Mouse (Mus musculus): ENCODE data around the gene Fam53a. TPM values are rescaled to one million over a fixed set of nuclear protein-coding genes. Genes with fewer than 3 reads are reported as not detected.

The Fam53a gene
- polyA plus RNA-seq, 1 experiment: 29.7 TPM

- no peaks in the 10 kb centered on the region for H3K27me3 ChIP-seq (ENCODE audit: control insufficient read depth, insufficient read depth, low read length, poor library complexity, severe bottlenecking)
Observed at GRCm38 (mm10) chr5:33628820-33629300, 575 bp downstream of the Fam53a start.

DNA sequence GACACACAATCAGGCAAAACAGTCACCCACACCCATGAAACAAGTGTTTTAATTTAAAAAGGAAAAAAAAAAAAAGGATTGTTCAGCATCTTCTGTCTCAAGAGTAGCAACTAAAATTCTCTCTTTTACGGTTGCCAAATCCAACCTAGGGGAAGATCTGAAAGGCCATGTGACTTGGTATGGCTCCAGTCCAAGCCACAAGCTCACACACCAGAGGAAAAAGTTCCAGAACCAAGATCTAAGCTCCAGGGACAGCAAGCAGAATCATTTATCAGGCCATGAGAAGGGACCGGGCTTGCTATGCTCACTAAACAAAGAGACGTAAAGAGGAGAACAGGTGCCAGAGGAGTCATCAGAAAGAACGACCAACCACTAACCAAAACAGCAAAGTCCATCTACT is 1.5 kb downstream of the Fam53a start:
- Histone ChIP-seq H3K4me3 (ENCODE audit: low read depth, low read length) (peak overlapping the region; percentile 47), H3K9ac (ENCODE audit: low read depth, poor library complexity, severe bottlenecking) (peak overlapping the region; percentile 84), H3K27ac (ENCODE audit: insufficient read depth, low read length) (no peak overlapping the region), H3K36me3 (ENCODE audit: control insufficient read depth, insufficient read depth, low read length, poor library complexity, severe bottlenecking) (peaks cover 4% of the 10 kb centered on the region; the same call in 1 of the 2 replicates), H3K27me3 (ENCODE audit: control insufficient read depth, insufficient read depth, low read length, poor library complexity, severe bottlenecking) (no peaks in the 10 kb centered on the region), H3K9me3 (replicated peaks; ENCODE audit: control insufficient read depth, insufficient read depth, low read length, poor library complexity, severe bottlenecking) (no peaks in the 10 kb centered on the region), H3K4me1 (ENCODE audit: control insufficient read depth, insufficient read depth, low read length) (no peaks in the 10 kb centered on the region)
- TF ChIP-seq EP300 (IDR thresholded peaks at IDR 0.05; ENCODE audit: insufficient read depth, low read depth, low read length) (no peak), POLR2A (IDR thresholded peaks at IDR 0.05; ENCODE audit: insufficient read depth, low read length) (no peak), CTCF (IDR thresholded peaks at IDR 0.05; ENCODE audit: low read depth, low read length) (no peak)

More at GRCm38 (mm10) chr5:33628820-33629300, 575 bp downstream of the Fam53a start:
- peak overlapping the region; percentile 66 for H3K27ac ChIP-seq (ENCODE audit: insufficient read depth, low read length)
- no peaks in the 10 kb centered on the region for H3K9me3 ChIP-seq (replicated peaks; ENCODE audit: control insufficient read depth, insufficient read depth, low read length, poor library complexity, severe bottlenecking)
- peak overlapping the region; percentile 88 for H3K4me3 ChIP-seq (ENCODE audit: low read depth, low read length)
- H3K4me1 ChIP-seq (ENCODE audit: control insufficient read depth, insufficient read depth, low read length): no peaks in the 10 kb centered on the region
- peaks cover under 1% of the 10 kb centered on the region; the same call in 1 of the 2 replicates for H3K36me3 ChIP-seq (ENCODE audit: control insufficient read depth, insufficient read depth, low read length, poor library complexity, severe bottlenecking)
- peak overlapping the region; percentile 84 for H3K9ac ChIP-seq (ENCODE audit: low read depth, poor library complexity, severe bottlenecking)
- no peak for TF ChIP-seq EP300 (IDR thresholded peaks at IDR 0.05; ENCODE audit: insufficient read depth, low read depth, low read length)
- no peak for TF ChIP-seq CTCF (IDR thresholded peaks at IDR 0.05; ENCODE audit: low read depth, low read length)
- no peak for TF ChIP-seq POLR2A (IDR thresholded peaks at IDR 0.05; ENCODE audit: insufficient read depth, low read length)

GRCm38 (mm10) chr5:33623766-33624165 is 5.7 kb downstream of the Fam53a start:
- no peaks in the 10 kb centered on the region for H3K4me1 ChIP-seq (ENCODE audit: control insufficient read depth, insufficient read depth, low read length)
- H3K27me3 ChIP-seq (ENCODE audit: control insufficient read depth, insufficient read depth, low read length, poor library complexity, severe bottlenecking): no peaks in the 10 kb centered on the region
- peaks cover 6% of the 10 kb centered on the region for H3K36me3 ChIP-seq (ENCODE audit: control insufficient read depth, insufficient read depth, low read length, poor library complexity, severe bottlenecking)
- H3K27ac ChIP-seq (ENCODE audit: insufficient read depth, low read length): no peak overlapping the region
- no peaks in the 10 kb centered on the region for H3K9me3 ChIP-seq (replicated peaks; ENCODE audit: control insufficient read depth, insufficient read depth, low read length, poor library complexity, severe bottlenecking)
- H3K4me3 ChIP-seq (ENCODE audit: low read depth, low read length): no peak overlapping the region
- no peak overlapping the region for H3K9ac ChIP-seq (ENCODE audit: low read depth, poor library complexity, severe bottlenecking)
- TF ChIP-seq EP300 (IDR thresholded peaks at IDR 0.05; ENCODE audit: insufficient read depth, low read depth, low read length) (no peak), POLR2A (IDR thresholded peaks at IDR 0.05; ENCODE audit: insufficient read depth, low read length) (no peak), CTCF (IDR thresholded peaks at IDR 0.05; ENCODE audit: low read depth, low read length) (no peak)

DNA sequence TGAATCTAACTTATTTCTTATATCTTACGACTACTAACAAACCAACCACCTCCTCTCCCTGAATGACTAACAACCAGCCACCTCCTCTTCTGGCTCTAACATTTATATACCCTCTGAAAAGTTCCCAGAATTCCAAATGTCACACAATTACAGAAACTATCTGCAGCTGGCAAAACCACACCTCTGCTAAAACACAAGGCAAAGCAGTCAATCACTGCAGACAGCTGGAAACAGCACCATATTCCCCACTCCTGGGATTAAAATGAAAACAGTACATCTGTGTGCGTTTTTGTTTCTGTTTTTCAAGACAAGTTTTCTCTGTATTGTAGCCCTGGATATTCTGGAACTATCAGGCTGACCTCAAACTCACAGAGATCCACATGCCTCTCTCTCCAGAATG is 6.8 kb downstream of the Fam53a start:
- Histone ChIP-seq H3K9me3 (replicated peaks; ENCODE audit: control insufficient read depth, insufficient read depth, low read length, poor library complexity, severe bottlenecking) (no peaks in the 10 kb centered on the region), H3K4me1 (ENCODE audit: control insufficient read depth, insufficient read depth, low read length) (peaks cover 3% of the 10 kb centered on the region), H3K4me3 (ENCODE audit: low read depth, low read length) (no peak overlapping the region), H3K9ac (ENCODE audit: low read depth, poor library complexity, severe bottlenecking) (no peak overlapping the region), H3K27me3 (ENCODE audit: control insufficient read depth, insufficient read depth, low read length, poor library complexity, severe bottlenecking) (no peaks in the 10 kb centered on the region), H3K36me3 (ENCODE audit: control insufficient read depth, insufficient read depth, low read length, poor library complexity, severe bottlenecking) (peaks cover 6% of the 10 kb centered on the region), H3K27ac (ENCODE audit: insufficient read depth, low read length) (no peak overlapping the region)
- no peak for TF ChIP-seq CTCF (IDR thresholded peaks at IDR 0.05; ENCODE audit: low read depth, low read length)
- TF ChIP-seq EP300 (IDR thresholded peaks at IDR 0.05; ENCODE audit: insufficient read depth, low read depth, low read length): no peak
- no peak for TF ChIP-seq POLR2A (IDR thresholded peaks at IDR 0.05; ENCODE audit: insufficient read depth, low read length)

- H3K9me3 ChIP-seq (replicated peaks; ENCODE audit: control insufficient read depth, insufficient read depth, low read length, poor library complexity, severe bottlenecking): no peaks in the 10 kb centered on the region
- TF ChIP-seq CTCF (IDR thresholded peaks at IDR 0.05; ENCODE audit: low read depth, low read length): no peak
- no peak for TF ChIP-seq POLR2A (IDR thresholded peaks at IDR 0.05; ENCODE audit: insufficient read depth, low read length)
- H3K4me3 ChIP-seq (ENCODE audit: low read depth, low read length): no peak overlapping the region
- H3K4me1 ChIP-seq (ENCODE audit: control insufficient read depth, insufficient read depth, low read length): peaks cover 5% of the 10 kb centered on the region
- H3K36me3 ChIP-seq (ENCODE audit: control insufficient read depth, insufficient read depth, low read length, poor library complexity, severe bottlenecking): peaks cover 5% of the 10 kb centered on the region; the same call in 1 of the 2 replicates
- H3K27me3 ChIP-seq (ENCODE audit: control insufficient read depth, insufficient read depth, low read length, poor library complexity, severe bottlenecking): no peaks in the 10 kb centered on the region
- H3K27ac ChIP-seq (ENCODE audit: insufficient read depth, low read length): no peak overlapping the region
- H3K9ac ChIP-seq (ENCODE audit: low read depth, poor library complexity, severe bottlenecking): no peak overlapping the region
Observed at GRCm38 (mm10) chr5:33614391-33614790, 15.0 kb downstream of the Fam53a start.

DNA sequence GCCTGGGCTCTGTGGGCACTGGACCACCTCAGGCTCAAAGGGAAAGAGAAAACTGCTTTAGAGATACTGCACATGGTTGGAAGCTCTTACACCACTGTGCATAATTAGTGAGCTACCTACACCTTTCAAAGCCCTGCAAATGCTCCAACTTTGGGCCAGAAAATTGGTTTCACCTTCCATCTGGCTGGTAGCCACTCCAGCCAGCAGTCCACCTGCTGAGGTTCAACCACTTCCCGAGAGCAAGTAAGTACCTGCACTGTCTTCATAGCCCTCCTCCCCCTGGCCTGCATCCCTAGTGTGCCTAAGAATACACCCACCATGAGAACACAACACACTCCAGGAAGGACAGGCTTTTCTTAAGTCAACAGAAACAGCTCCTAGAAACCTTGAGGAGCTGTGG is 17.6 kb downstream of the Fam53a start:
- H3K27me3 ChIP-seq (ENCODE audit: control insufficient read depth, insufficient read depth, low read length, poor library complexity, severe bottlenecking): no peaks in the 10 kb centered on the region
- H3K9ac ChIP-seq (ENCODE audit: low read depth, poor library complexity, severe bottlenecking): no peak overlapping the region
- H3K4me3 ChIP-seq (ENCODE audit: low read depth, low read length): no peak overlapping the region
- no peak overlapping the region for H3K27ac ChIP-seq (ENCODE audit: insufficient read depth, low read length)
- H3K9me3 ChIP-seq (replicated peaks; ENCODE audit: control insufficient read depth, insufficient read depth, low read length, poor library complexity, severe bottlenecking): no peaks in the 10 kb centered on the region
- H3K4me1 ChIP-seq (ENCODE audit: control insufficient read depth, insufficient read depth, low read length): peaks cover 2% of the 10 kb centered on the region
- peaks cover 5% of the 10 kb centered on the region; the same call in 1 of the 2 replicates for H3K36me3 ChIP-seq (ENCODE audit: control insufficient read depth, insufficient read depth, low read length, poor library complexity, severe bottlenecking)
- no peak for TF ChIP-seq EP300 (IDR thresholded peaks at IDR 0.05; ENCODE audit: insufficient read depth, low read depth, low read length)
- no peak for TF ChIP-seq CTCF (IDR thresholded peaks at IDR 0.05; ENCODE audit: low read depth, low read length)
- TF ChIP-seq POLR2A (IDR thresholded peaks at IDR 0.05; ENCODE audit: insufficient read depth, low read length): no peak
